Mouse (Mus musculus): Measurements from ENCODE around the gene Tex14.
"Not testable (repeated sequence)": the region's sequence is repeated elsewhere in the genome, so short reads cannot be mapped to it uniquely, and the experiment has no call there.

Tex14 gene

GRCm38 (mm10) chr11:87426450-87427250, 21.8 kb downstream of the Tex14 start:
- DNase-seq (ENCODE audit: low spot score): peak; percentile 93

- DNase-seq (ENCODE audit: low spot score): no peak
Measured at GRCm38 (mm10) chr11:87427273-87428050, 22.6 kb downstream of the Tex14 start.

GRCm38 (mm10) chr11:87428051-87428673, 23.3 kb downstream of the Tex14 start:
- DNase-seq (ENCODE audit: low spot score): no peak

- no peak for DNase-seq (ENCODE audit: low spot score)
Measured at GRCm38 (mm10) chr11:87429363-87429762, 24.5 kb downstream of the Tex14 start.

- no peak for DNase-seq (ENCODE audit: low spot score)
Measured at GRCm38 (mm10) chr11:87430374-87430773, 25.5 kb downstream of the Tex14 start.

GRCm38 (mm10) chr11:87431813-87432212, 26.9 kb downstream of the Tex14 start:
- not testable (repeated sequence) for DNase-seq (ENCODE audit: low spot score)

- DNase-seq (ENCODE audit: low spot score): no peak
Measured at GRCm38 (mm10) chr11:87432447-87432846, 27.6 kb downstream of the Tex14 start.

GRCm38 (mm10) chr11:87432933-87433669, 28.2 kb downstream of the Tex14 start:
- DNase-seq (ENCODE audit: low spot score): no peak

- not testable (repeated sequence) for DNase-seq (ENCODE audit: low spot score)
Measured at GRCm38 (mm10) chr11:87435107-87435506, 30.2 kb downstream of the Tex14 start.

GRCm38 (mm10) chr11:87436326-87437232, 31.7 kb downstream of the Tex14 start:
- DNase-seq (ENCODE audit: low spot score): no peak

- DNase-seq (ENCODE audit: low spot score): no peak
Measured at GRCm38 (mm10) chr11:87439796-87440420, 35.0 kb downstream of the Tex14 start.

GRCm38 (mm10) chr11:87442643-87443372, 37.9 kb downstream of the Tex14 start:
- DNase-seq (ENCODE audit: low spot score): peak; percentile 74

GRCm38 (mm10) chr11:87443373-87443883, 38.6 kb downstream of the Tex14 start:
- DNase-seq (ENCODE audit: low spot score): peak; percentile 92

GRCm38 (mm10) chr11:87444056-87444455, 39.2 kb downstream of the Tex14 start:
- not testable (repeated sequence) for DNase-seq (ENCODE audit: low spot score)

GRCm38 (mm10) chr11:87444735-87445428, 40.0 kb downstream of the Tex14 start:
- no peak for DNase-seq (ENCODE audit: low spot score)

- not testable (repeated sequence) for DNase-seq (ENCODE audit: low spot score)
Measured at GRCm38 (mm10) chr11:87445593-87445992, 40.7 kb downstream of the Tex14 start.

- DNase-seq (ENCODE audit: low spot score): no peak
Measured at GRCm38 (mm10) chr11:87446159-87446558, 41.3 kb downstream of the Tex14 start.

GRCm38 (mm10) chr11:87447429-87447828, 42.6 kb downstream of the Tex14 start:
- no peak for DNase-seq (ENCODE audit: low spot score)

- peak; percentile 81 for DNase-seq (ENCODE audit: low spot score)
Measured at GRCm38 (mm10) chr11:87448081-87448475, 43.2 kb downstream of the Tex14 start.

Measured in embryo, embryonic 10.5 days (tissue).